Mouse (Mus musculus) small intestine, adult 2 months (tissue): ENCODE measurements around the gene Ndufs3.
"Not testable (repeated sequence)": the region's sequence is repeated elsewhere in the genome, so short reads cannot be mapped to it uniquely, and the experiment has no call there.

Experiments
- CTCF ChIP-seq: fragments of 200-500 bp; IDR thresholded peaks from 2 replicates; pipeline ENCODE4 v1.5.1; 2012; ENCODE audit warnings: low read depth, mild to moderate bottlenecking, control low read depth, inconsistent platforms, low read length, moderate library complexity, mixed read lengths; ENCODE audit not compliant: insufficient replicate concordance, insufficient read length; ENCODE audit errors: extremely low read depth
- POLR2A ChIP-seq: fragments of 200-500 bp; IDR thresholded peaks from 2 replicates; pipeline ENCODE4 v1.6.1; 2012; ENCODE audit warnings: low read depth, mild to moderate bottlenecking, control low read depth, inconsistent platforms, low read length, moderate library complexity

- not testable (repeated sequence) for TF ChIP-seq CTCF, POLR2A
These were observed 10.3 kb downstream of the Ndufs3 start for GRCm38 (mm10) chr2:90894299-90894677.
